Mouse (Mus musculus): ENCODE measurements around the gene Lrp6. TPM values are rescaled to one million over a fixed set of nuclear protein-coding genes. Genes with fewer than 3 reads are reported as not detected.

The Lrp6 gene
- polyA plus RNA-seq, 1 experiment = 38.3 TPM

GRCm38 (mm10) chr6:134557043-134557442, 9.7 kb downstream of the Lrp6 start:
- Histone ChIP-seq H3K4me1 (ENCODE audit: control insufficient read depth, insufficient read depth, low read length) (peaks cover 21% of the 10 kb centered on the region), H3K4me3 (replicated peaks; ENCODE audit: extremely low read depth, low read depth, low read length) (no peak overlapping the region)
- DNase-seq = no peak
- WGBS = 76% methylated on average over 1 of the region's 1 CpGs
- TF ChIP-seq CTCF (IDR thresholded peaks at IDR 0.05; ENCODE audit: insufficient read depth, low read length) (no peak), POLR2A (IDR thresholded peaks at IDR 0.05; ENCODE audit: borderline replicate concordance, extremely low read depth, low read depth, low read length) (no peak)

GRCm38 (mm10) chr6:134556185-134556950, 10.4 kb downstream of the Lrp6 start:
- TF ChIP-seq CTCF (IDR thresholded peaks at IDR 0.05; ENCODE audit: insufficient read depth, low read length) = no peak
- no peak for TF ChIP-seq POLR2A (IDR thresholded peaks at IDR 0.05; ENCODE audit: borderline replicate concordance, extremely low read depth, low read depth, low read length)
- WGBS = 24% methylated on average over 7 of the region's 7 CpGs
- DNase-seq = no peak
- no peak overlapping the region for H3K4me3 ChIP-seq (replicated peaks; ENCODE audit: extremely low read depth, low read depth, low read length)
- peaks cover 21% of the 10 kb centered on the region for H3K4me1 ChIP-seq (ENCODE audit: control insufficient read depth, insufficient read depth, low read length)

GRCm38 (mm10) chr6:134555178-134555577, 11.6 kb downstream of the Lrp6 start:
- DNase-seq = no peak
- Histone ChIP-seq H3K4me1 (ENCODE audit: control insufficient read depth, insufficient read depth, low read length) (peaks cover 23% of the 10 kb centered on the region), H3K4me3 (replicated peaks; ENCODE audit: extremely low read depth, low read depth, low read length) (no peak overlapping the region)
- WGBS = 57% methylated on average over 3 of the region's 3 CpGs
- TF ChIP-seq CTCF (IDR thresholded peaks at IDR 0.05; ENCODE audit: insufficient read depth, low read length) (no peak), POLR2A (IDR thresholded peaks at IDR 0.05; ENCODE audit: borderline replicate concordance, extremely low read depth, low read depth, low read length) (no peak)

GRCm38 (mm10) chr6:134554230-134554629, 12.5 kb downstream of the Lrp6 start:
- Histone ChIP-seq H3K4me3 (replicated peaks; ENCODE audit: extremely low read depth, low read depth, low read length) (no peak overlapping the region), H3K4me1 (ENCODE audit: control insufficient read depth, insufficient read depth, low read length) (peaks cover 21% of the 10 kb centered on the region)
- WGBS = 55% methylated on average over 4 of the region's 4 CpGs
- TF ChIP-seq POLR2A (IDR thresholded peaks at IDR 0.05; ENCODE audit: borderline replicate concordance, extremely low read depth, low read depth, low read length) (no peak), CTCF (IDR thresholded peaks at IDR 0.05; ENCODE audit: insufficient read depth, low read length) (no peak)
- DNase-seq = no peak

- H3K4me1 ChIP-seq (ENCODE audit: control insufficient read depth, insufficient read depth, low read length) = peaks cover 10% of the 10 kb centered on the region
- H3K4me3 ChIP-seq (replicated peaks; ENCODE audit: extremely low read depth, low read depth, low read length) = no peak overlapping the region
- DNase-seq = no peak
- WGBS = 26% methylated on average over 1 of the region's 1 CpGs
- no peak for TF ChIP-seq POLR2A (IDR thresholded peaks at IDR 0.05; ENCODE audit: borderline replicate concordance, extremely low read depth, low read depth, low read length)
- no peak for TF ChIP-seq CTCF (IDR thresholded peaks at IDR 0.05; ENCODE audit: insufficient read depth, low read length)
Observed at GRCm38 (mm10) chr6:134551007-134551406, 15.8 kb downstream of the Lrp6 start.

GRCm38 (mm10) chr6:134550396-134550795, 16.4 kb downstream of the Lrp6 start:
- 69% methylated on average over 1 of the region's 1 CpGs for WGBS
- peak; percentile 27 for DNase-seq
- TF ChIP-seq CTCF (IDR thresholded peaks at IDR 0.05; ENCODE audit: insufficient read depth, low read length) (peak; percentile 18; the same call in 1 of the 2 replicates), POLR2A (IDR thresholded peaks at IDR 0.05; ENCODE audit: borderline replicate concordance, extremely low read depth, low read depth, low read length) (no peak)
- Histone ChIP-seq H3K4me3 (replicated peaks; ENCODE audit: extremely low read depth, low read depth, low read length) (no peak overlapping the region), H3K4me1 (ENCODE audit: control insufficient read depth, insufficient read depth, low read length) (peaks cover 6% of the 10 kb centered on the region)

GRCm38 (mm10) chr6:134544843-134545242, 21.9 kb downstream of the Lrp6 start:
- 46% methylated on average over 3 of the region's 3 CpGs for WGBS
- DNase-seq = no peak
- no peak overlapping the region for H3K4me3 ChIP-seq (replicated peaks; ENCODE audit: extremely low read depth, low read depth, low read length)

GRCm38 (mm10) chr6:134544093-134544492, 22.7 kb downstream of the Lrp6 start:
- Histone ChIP-seq H3K4me3 (replicated peaks; ENCODE audit: extremely low read depth, low read depth, low read length) (no peak overlapping the region), H3K4me1 (ENCODE audit: control insufficient read depth, insufficient read depth, low read length) (peaks cover 13% of the 10 kb centered on the region)
- DNase-seq = no peak
- 19% methylated on average over 2 of the region's 2 CpGs for WGBS
- TF ChIP-seq CTCF (IDR thresholded peaks at IDR 0.05; ENCODE audit: insufficient read depth, low read length) (no peak), POLR2A (IDR thresholded peaks at IDR 0.05; ENCODE audit: borderline replicate concordance, extremely low read depth, low read depth, low read length) (no peak)

More at GRCm38 (mm10) chr6:134544843-134545242, 21.9 kb downstream of the Lrp6 start:
- no peak for TF ChIP-seq CTCF (IDR thresholded peaks at IDR 0.05; ENCODE audit: insufficient read depth, low read length)
- no peak for TF ChIP-seq POLR2A (IDR thresholded peaks at IDR 0.05; ENCODE audit: borderline replicate concordance, extremely low read depth, low read depth, low read length)
- H3K4me1 ChIP-seq (ENCODE audit: control insufficient read depth, insufficient read depth, low read length) = peaks cover 13% of the 10 kb centered on the region

- Histone ChIP-seq H3K4me3 (replicated peaks; ENCODE audit: extremely low read depth, low read depth, low read length) (no peak overlapping the region), H3K4me1 (ENCODE audit: control insufficient read depth, insufficient read depth, low read length) (peaks cover 15% of the 10 kb centered on the region)
- DNase-seq = no peak
- TF ChIP-seq POLR2A (IDR thresholded peaks at IDR 0.05; ENCODE audit: borderline replicate concordance, extremely low read depth, low read depth, low read length) = no peak
- no peak for TF ChIP-seq CTCF (IDR thresholded peaks at IDR 0.05; ENCODE audit: insufficient read depth, low read length)
Observed at GRCm38 (mm10) chr6:134543607-134544006, 23.2 kb downstream of the Lrp6 start.

GRCm38 (mm10) chr6:134542374-134542773, 24.4 kb downstream of the Lrp6 start:
- 77% methylated on average over 2 of the region's 2 CpGs for WGBS
- peaks cover 15% of the 10 kb centered on the region for H3K4me1 ChIP-seq (ENCODE audit: control insufficient read depth, insufficient read depth, low read length)
- TF ChIP-seq CTCF (IDR thresholded peaks at IDR 0.05; ENCODE audit: insufficient read depth, low read length) (no peak), POLR2A (IDR thresholded peaks at IDR 0.05; ENCODE audit: borderline replicate concordance, extremely low read depth, low read depth, low read length) (no peak)

More at GRCm38 (mm10) chr6:134542374-134542773, 24.4 kb downstream of the Lrp6 start:
- DNase-seq = no peak
- no peak overlapping the region for H3K4me3 ChIP-seq (replicated peaks; ENCODE audit: extremely low read depth, low read depth, low read length)

Data from lung, adult 2 months (tissue).